Mouse (Mus musculus) cortical plate, adult 2 months (tissue): ENCODE data around the gene Kctd15. TPM values are rescaled to one million over a fixed set of nuclear protein-coding genes. Genes with fewer than 3 reads are reported as not detected.

Source experiments
- H3K27ac ChIP-seq: fragments of 200-500 bp; 2 replicates; pipeline ENCODE4 v1.5.1; 2012; ENCODE audit warnings: low read length, control low read depth, inconsistent platforms; ENCODE audit not compliant: insufficient read depth
- H3K4me1 ChIP-seq: fragments of 200-500 bp; 2 replicates; pipeline ENCODE4 v1.6.1; 2011; ENCODE audit warnings: low read length; ENCODE audit not compliant: control insufficient read depth, insufficient read depth
- H3K4me3 ChIP-seq: fragments of 200-500 bp; 2 replicates; pipeline ENCODE4 v1.5.1; 2011; ENCODE audit warnings: mild to moderate bottlenecking, low read length, control low read depth; ENCODE audit not compliant: insufficient read depth
- CTCF ChIP-seq: fragments of 200-500 bp; IDR thresholded peaks from 2 replicates; pipeline ENCODE4 v1.5.1; 2011; ENCODE audit warnings: mild to moderate bottlenecking, control low read depth, low read length; ENCODE audit not compliant: insufficient read depth; ENCODE audit errors: extremely low read depth
- POLR2A ChIP-seq: fragments of 200-500 bp; IDR thresholded peaks from 2 replicates; pipeline ENCODE4 v1.6.1; 2011; ENCODE audit warnings: mild to moderate bottlenecking, low read length, control low read depth; ENCODE audit not compliant: insufficient read depth; ENCODE audit errors: extremely low read depth
- polyA plus RNA-seq: library from polyadenylated mRNA; depleted of rRNA; stranded (reverse); fragments of >200 nt; gene quantifications from 2 replicates; pipeline ENCODE4 v1.2.3, GENCODE M21; 2012; rRNA removed

Kctd15 gene
- polyA plus RNA-seq: 19.6 and 21.5 TPM in 2 replicates

GRCm38 (mm10) chr7:34656632-34657031 is at the start of gene Kctd15:
Gene Kctd15, minus strand, starts transcription at chr7:34656732.
- H3K27ac ChIP-seq: no peak within 1 kb of the TSS
- TF ChIP-seq POLR2A: no peak
- no peak for TF ChIP-seq CTCF
- peaks cover 2% of the 10 kb centered on the region; the same call in 1 of the 2 replicates for H3K4me1 ChIP-seq
- H3K4me3 ChIP-seq: peak within 1 kb of the TSS; percentile 86; the same call in 1 of the 2 replicates

GRCm38 (mm10) chr7:34704401-34704800 is 47.9 kb upstream of the Kctd15 start:
- Histone ChIP-seq H3K27ac (no peak overlapping the region), H3K4me1 (peaks cover 2% of the 10 kb centered on the region; the same call in 1 of the 2 replicates), H3K4me3 (no peak overlapping the region)
- TF ChIP-seq POLR2A (no peak), CTCF (no peak)

- Histone ChIP-seq H3K4me3 (no peak overlapping the region), H3K27ac (no peak overlapping the region), H3K4me1 (peaks cover 2% of the 10 kb centered on the region; the same call in 1 of the 2 replicates)
- TF ChIP-seq POLR2A: no peak
- no peak for TF ChIP-seq CTCF
Observed at GRCm38 (mm10) chr7:34703437-34703836, 46.9 kb upstream of the Kctd15 start.

GRCm38 (mm10) chr7:34702718-34703351 is 46.3 kb upstream of the Kctd15 start:
- Histone ChIP-seq H3K27ac (no peak overlapping the region), H3K4me3 (no peak overlapping the region), H3K4me1 (peaks cover 2% of the 10 kb centered on the region; the same call in 1 of the 2 replicates)
- TF ChIP-seq CTCF (no peak), POLR2A (no peak)

GRCm38 (mm10) chr7:34699888-34700287 is 43.4 kb upstream of the Kctd15 start:
- TF ChIP-seq CTCF (no peak), POLR2A (no peak)
- Histone ChIP-seq H3K27ac (no peak overlapping the region), H3K4me1 (peaks cover 2% of the 10 kb centered on the region; the same call in 1 of the 2 replicates), H3K4me3 (no peak overlapping the region)

- TF ChIP-seq CTCF (no peak), POLR2A (no peak)
- H3K27ac ChIP-seq: no peak overlapping the region
- H3K4me3 ChIP-seq: no peak overlapping the region
Observed at GRCm38 (mm10) chr7:34698221-34698620, 41.7 kb upstream of the Kctd15 start.

GRCm38 (mm10) chr7:34696086-34696485 is 39.6 kb upstream of the Kctd15 start:
- Histone ChIP-seq H3K4me1 (no peaks in the 10 kb centered on the region), H3K27ac (no peak overlapping the region), H3K4me3 (no peak overlapping the region)
- TF ChIP-seq POLR2A (no peak), CTCF (no peak)

More at GRCm38 (mm10) chr7:34698221-34698620, 41.7 kb upstream of the Kctd15 start:
- peaks cover 2% of the 10 kb centered on the region; the same call in 1 of the 2 replicates for H3K4me1 ChIP-seq

- Histone ChIP-seq H3K4me1 (no peaks in the 10 kb centered on the region), H3K4me3 (no peak overlapping the region), H3K27ac (no peak overlapping the region)
- no peak for TF ChIP-seq CTCF
- TF ChIP-seq POLR2A: no peak
Observed at GRCm38 (mm10) chr7:34694898-34695297, 38.4 kb upstream of the Kctd15 start.

GRCm38 (mm10) chr7:34693916-34694315 is 37.4 kb upstream of the Kctd15 start:
- TF ChIP-seq POLR2A: no peak
- TF ChIP-seq CTCF: no peak
- H3K27ac ChIP-seq: no peak overlapping the region
- no peak overlapping the region for H3K4me3 ChIP-seq
- H3K4me1 ChIP-seq: no peaks in the 10 kb centered on the region

- Histone ChIP-seq H3K4me1 (no peaks in the 10 kb centered on the region), H3K4me3 (no peak overlapping the region), H3K27ac (no peak overlapping the region)
- TF ChIP-seq POLR2A: no peak
- TF ChIP-seq CTCF: no peak
Observed at GRCm38 (mm10) chr7:34693072-34693471, 36.5 kb upstream of the Kctd15 start.

GRCm38 (mm10) chr7:34690111-34690510 is 33.6 kb upstream of the Kctd15 start:
- no peak overlapping the region for H3K4me3 ChIP-seq
- no peak for TF ChIP-seq POLR2A
- TF ChIP-seq CTCF: no peak
- H3K4me1 ChIP-seq: no peaks in the 10 kb centered on the region
- H3K27ac ChIP-seq: no peak overlapping the region
